Mouse (Mus musculus) kidney, postnatal 36 days (tissue): Measurements from ENCODE around the gene Tipin.

Source experiments
- DNase-seq, 2 experiments: peaks; one replicate each; pipeline ENCODE4 v3.0.0; 2021 to 2022; ENCODE audit warnings: mixed read lengths in 2 of 2

Tipin gene

GRCm38 (mm10) chr9:64347377-64347776 is 66.0 kb downstream of the Tipin start:
- DNase-seq, result no peak

GRCm38 (mm10) chr9:64349490-64349889 is 68.1 kb downstream of the Tipin start:
- no peak for DNase-seq

- peak in 1 of 2 experiments; percentile 19 for DNase-seq
Observed at GRCm38 (mm10) chr9:64351191-64351590, 69.8 kb downstream of the Tipin start.
